Mouse (Mus musculus) cortical plate, adult 2 months (tissue): ENCODE results near the gene Tmem129.

Experiments used
- CTCF ChIP-seq: fragments of 200-500 bp; IDR thresholded peaks from 2 replicates; pipeline ENCODE4 v1.5.1; 2011; ENCODE audit warnings: mild to moderate bottlenecking, control low read depth, low read length; ENCODE audit not compliant: insufficient read depth; ENCODE audit errors: extremely low read depth
- POLR2A ChIP-seq: fragments of 200-500 bp; IDR thresholded peaks from 2 replicates; pipeline ENCODE4 v1.6.1; 2011; ENCODE audit warnings: mild to moderate bottlenecking, low read length, control low read depth; ENCODE audit not compliant: insufficient read depth; ENCODE audit errors: extremely low read depth

DNA sequence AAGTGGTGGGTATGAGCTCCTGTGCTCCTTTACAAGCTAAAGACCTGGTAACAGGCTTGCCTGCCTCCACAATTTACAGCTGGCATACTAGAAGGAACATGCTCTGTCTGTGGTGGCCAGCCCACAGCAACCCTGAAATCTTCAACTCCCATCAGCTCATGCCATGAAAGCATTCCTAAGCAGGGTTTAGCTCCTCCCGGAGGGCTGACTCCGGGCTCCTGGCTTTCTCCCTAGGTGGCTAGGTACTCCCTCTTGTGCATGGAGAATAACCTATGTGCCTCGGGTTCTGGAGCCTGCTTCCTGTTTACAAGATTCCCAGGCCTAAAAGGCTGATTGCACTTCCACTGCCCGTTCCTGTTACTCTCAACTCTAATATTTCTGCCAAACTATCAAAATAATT, 19.4 kb downstream of the Tmem129 start:
- TF ChIP-seq CTCF (no peak), POLR2A (no peak)
